Mouse (Mus musculus): ENCODE data around the gene Cryzl2.
A peak's percentile ranks its signal among the peaks of the same experiment; 100 is the strongest.

The Cryzl2 gene

GRCm38 (mm10) chr1:157474865-157475264, 16.5 kb downstream of the Cryzl2 start:
- no peak for DNase-seq (ENCODE audit: low spot score)

GRCm38 (mm10) chr1:157476231-157476630, 17.9 kb downstream of the Cryzl2 start:
- no peak for DNase-seq (ENCODE audit: low spot score)

GRCm38 (mm10) chr1:157480090-157480489, 21.7 kb downstream of the Cryzl2 start:
- DNase-seq (ENCODE audit: low spot score): no peak

GRCm38 (mm10) chr1:157480901-157481300, 22.5 kb downstream of the Cryzl2 start:
- DNase-seq (ENCODE audit: low spot score): no peak

- DNase-seq (ENCODE audit: low spot score): no peak
Measured at GRCm38 (mm10) chr1:157481666-157482065, 23.3 kb downstream of the Cryzl2 start.

- no peak for DNase-seq (ENCODE audit: low spot score)
Measured at GRCm38 (mm10) chr1:157484161-157484560, 25.8 kb downstream of the Cryzl2 start.

GRCm38 (mm10) chr1:157500657-157501056, 42.3 kb downstream of the Cryzl2 start:
- DNase-seq (ENCODE audit: low spot score): no peak

- no peak for DNase-seq (ENCODE audit: low spot score)
Measured at GRCm38 (mm10) chr1:157501352-157501945, 43.1 kb downstream of the Cryzl2 start.

GRCm38 (mm10) chr1:157503071-157503470, 44.7 kb downstream of the Cryzl2 start:
- DNase-seq (ENCODE audit: low spot score): no peak

- peak; percentile 57 for DNase-seq (ENCODE audit: low spot score)
Measured at GRCm38 (mm10) chr1:157506522-157506921, 48.1 kb downstream of the Cryzl2 start, which contains the start of gene Sec16b. Gene Sec16b, plus strand, starts transcription at chr1:157506728.

GRCm38 (mm10) chr1:157506995-157507595, 48.7 kb downstream of the Cryzl2 start:
- DNase-seq (ENCODE audit: low spot score): peak; percentile 13

GRCm38 (mm10) chr1:157507814-157508213, 49.4 kb downstream of the Cryzl2 start:
- peak; percentile 43 for DNase-seq (ENCODE audit: low spot score)

GRCm38 (mm10) chr1:157512690-157513448, 54.5 kb downstream of the Cryzl2 start:
- DNase-seq (ENCODE audit: low spot score): peak; percentile 12

- no peak for DNase-seq (ENCODE audit: low spot score)
Measured at GRCm38 (mm10) chr1:157513559-157513958, 55.2 kb downstream of the Cryzl2 start.

- no peak for DNase-seq (ENCODE audit: low spot score)
Measured at GRCm38 (mm10) chr1:157514298-157514697, 55.9 kb downstream of the Cryzl2 start.

GRCm38 (mm10) chr1:157516838-157517808, 58.7 kb downstream of the Cryzl2 start:
- DNase-seq (ENCODE audit: low spot score): no peak

GRCm38 (mm10) chr1:157518111-157518523, 59.7 kb downstream of the Cryzl2 start:
- no peak for DNase-seq (ENCODE audit: low spot score)

GRCm38 (mm10) chr1:157519396-157519795, 61.0 kb downstream of the Cryzl2 start:
- DNase-seq (ENCODE audit: low spot score): no peak

- no peak for DNase-seq (ENCODE audit: low spot score)
Measured at GRCm38 (mm10) chr1:157522322-157522721, 63.9 kb downstream of the Cryzl2 start.

- no peak for DNase-seq (ENCODE audit: low spot score)
Measured at GRCm38 (mm10) chr1:157524775-157525174, 66.4 kb downstream of the Cryzl2 start.

GRCm38 (mm10) chr1:157525692-157526354, 67.4 kb downstream of the Cryzl2 start:
- no peak for DNase-seq (ENCODE audit: low spot score)

All from embryo, embryonic 10 days (tissue).